Mouse (Mus musculus) cerebellum, postnatal 36 days (tissue): ENCODE data around the gene Trdn.

Experiments
- DNase-seq, 2 experiments: peaks; one replicate each; pipeline ENCODE4 v3.0.0; 2021 to 2022; ENCODE audit warnings: mixed read lengths in 2 of 2

Trdn gene

GRCm38 (mm10) chr10:33080254-33080653 is at the start of gene Trdn:
Gene Trdn, plus strand, starts transcription at chr10:33080554.
- DNase-seq, result no peak

GRCm38 (mm10) chr10:33060771-33061170 is 19.6 kb upstream of the Trdn start:
- DNase-seq, result no peak

GRCm38 (mm10) chr10:33065566-33065965 is 14.8 kb upstream of the Trdn start:
- no peak for DNase-seq

- DNase-seq, result no peak
Measured at GRCm38 (mm10) chr10:33073126-33073525, 7.2 kb upstream of the Trdn start.

GRCm38 (mm10) chr10:33082151-33082844 is 1.9 kb downstream of the Trdn start:
- no peak for DNase-seq

GRCm38 (mm10) chr10:33082961-33083626 is 2.7 kb downstream of the Trdn start:
- no peak for DNase-seq

- DNase-seq, result no peak
Measured at GRCm38 (mm10) chr10:33083627-33084158, 3.3 kb downstream of the Trdn start.

GRCm38 (mm10) chr10:33088403-33088802 is 8.0 kb downstream of the Trdn start:
- DNase-seq, result no peak

- DNase-seq, result no peak
Measured at GRCm38 (mm10) chr10:33092400-33092799, 12.0 kb downstream of the Trdn start.

- no peak for DNase-seq
Measured at GRCm38 (mm10) chr10:33107942-33108341, 27.6 kb downstream of the Trdn start.

GRCm38 (mm10) chr10:33123028-33123427 is 42.7 kb downstream of the Trdn start:
- DNase-seq, result no peak

GRCm38 (mm10) chr10:33144911-33145310 is 64.6 kb downstream of the Trdn start:
- no peak for DNase-seq

GRCm38 (mm10) chr10:33179731-33180631 is 99.6 kb downstream of the Trdn start:
- no peak for DNase-seq

GRCm38 (mm10) chr10:33189031-33189430 is 108.7 kb downstream of the Trdn start:
- DNase-seq, result no peak

GRCm38 (mm10) chr10:33195919-33196318 is 115.6 kb downstream of the Trdn start:
- no peak for DNase-seq

- no peak for DNase-seq
Measured at GRCm38 (mm10) chr10:33198257-33198656, 117.9 kb downstream of the Trdn start.

GRCm38 (mm10) chr10:33210411-33210810 is 130.1 kb downstream of the Trdn start:
- no peak for DNase-seq

- no peak for DNase-seq
Measured at GRCm38 (mm10) chr10:33253911-33254310, 173.6 kb downstream of the Trdn start.

- no peak for DNase-seq
Measured at GRCm38 (mm10) chr10:33256202-33256601, 175.8 kb downstream of the Trdn start.

- DNase-seq, result no peak
Measured at GRCm38 (mm10) chr10:33304982-33305381, 224.6 kb downstream of the Trdn start.

- no peak for DNase-seq
Measured at GRCm38 (mm10) chr10:33353026-33353425, 272.7 kb downstream of the Trdn start.

- DNase-seq, result no peak
Measured at GRCm38 (mm10) chr10:33366521-33366920, 286.2 kb downstream of the Trdn start.

GRCm38 (mm10) chr10:33370534-33370933 is 290.2 kb downstream of the Trdn start:
- DNase-seq, result no peak
